Comparison of ENCODE assay signal across 28 mouse cellular contexts in genomic region chr1:155463442-155463841, GRCm38 (mm10). TPM values are rescaled to one million over a fixed set of nuclear protein-coding genes. Genes with fewer than 3 reads are reported as not detected.
A peak's percentile ranks its signal among the peaks of the same experiment; 100 is the strongest.
DNase-seq lines count a peak whose midpoint lies in the region; ATAC-seq lines count a peak whose summit lies in the region.
"Had no signal": no experiment of that assay in that cellular context is flagged by ENCODE, and none has a peak within 500 bp of the region (broad histone marks: within the 10 kb centered on the region; RNA-seq: fewer than 3 reads in every experiment).

No protein-coding gene starts in this region.

- no peak overlapping the region for H3K4me2 ChIP-seq in neural tube, embryonic 11.5 days (ENCODE audit: low read depth)
- H3K4me2 ChIP-seq in neural tube, embryonic 15.5 days, result no peak overlapping the region
- H3K4me2 ChIP-seq: embryonic facial prominence, embryonic 13.5 days; heart, embryonic 13.5 days; hindbrain, embryonic 15.5 days; neural tube, embryonic 12.5 days had no signal

- H3K9ac ChIP-seq in neural tube, embryonic 11.5 days (ENCODE audit: low read length), result no peak overlapping the region
- no peak overlapping the region for H3K9ac ChIP-seq in neural tube, embryonic 15.5 days (replicated peaks)
- H3K9ac ChIP-seq: embryonic facial prominence, embryonic 13.5 days; heart, embryonic 13.5 days; hindbrain, embryonic 15.5 days; liver, embryonic 14.5 days; neural tube, embryonic 12.5 days had no signal

- no peaks in the 10 kb centered on the region for H3K9me3 ChIP-seq in neural tube, embryonic 11.5 days (ENCODE audit: control insufficient read depth, low read length)
- no peaks in the 10 kb centered on the region for H3K9me3 ChIP-seq in neural tube, embryonic 15.5 days (replicated peaks)
- H3K9me3 ChIP-seq: embryonic facial prominence, embryonic 13.5 days; heart, embryonic 13.5 days; hindbrain, embryonic 15.5 days; neural tube, embryonic 12.5 days had no signal

- no peak for ATAC-seq in neural tube, embryonic 11.5 days (ENCODE audit: insufficient read depth, low FRiP score, low TSS enrichment)
- no peak for ATAC-seq in neural tube, embryonic 15.5 days (ENCODE audit: low FRiP score)
- ATAC-seq: activated CD4-positive, CD25-positive, alpha-beta regulatory T cell, adult 4 months had no signal

- no peaks in the 10 kb centered on the region for H3K36me3 ChIP-seq in neural tube, embryonic 11.5 days (ENCODE audit: control insufficient read depth, insufficient read depth, low read length)
- H3K36me3 ChIP-seq in neural tube, embryonic 15.5 days, result no peaks in the 10 kb centered on the region
- H3K36me3 ChIP-seq: embryonic facial prominence, embryonic 13.5 days; heart, embryonic 13.5 days; hindbrain, embryonic 15.5 days; neural tube, embryonic 12.5 days had no signal

- H3K27me3 ChIP-seq in neural tube, embryonic 11.5 days (ENCODE audit: control insufficient read depth, insufficient read depth, low read length), result no peaks in the 10 kb centered on the region
- H3K27me3 ChIP-seq in neural tube, embryonic 15.5 days (replicated peaks), result no peaks in the 10 kb centered on the region
- H3K27me3 ChIP-seq: CH12.LX; embryonic facial prominence, embryonic 13.5 days; heart, embryonic 13.5 days; hindbrain, embryonic 15.5 days; neural tube, embryonic 12.5 days had no signal

- WGBS in neural tube, embryonic 11.5 days, result 34% methylated on average over 10 of the region's 10 CpGs
- 16% methylated on average over 10 of the region's 10 CpGs for WGBS in neural tube, embryonic 15.5 days

- H3K4me1 ChIP-seq in neural tube, embryonic 11.5 days (ENCODE audit: control insufficient read depth, insufficient read depth, low read length), result no peaks in the 10 kb centered on the region
- H3K4me1 ChIP-seq in neural tube, embryonic 15.5 days, result no peaks in the 10 kb centered on the region

- H3K4me3 ChIP-seq in neural tube, embryonic 11.5 days (ENCODE audit: low read depth, low read length), result no peak overlapping the region
- H3K4me3 ChIP-seq in neural tube, embryonic 15.5 days (replicated peaks), result no peak overlapping the region
- H3K4me3 ChIP-seq: embryonic facial prominence, embryonic 13.5 days; heart, embryonic 13.5 days; hindbrain, embryonic 15.5 days; neural tube, embryonic 12.5 days had no signal

- DNase-seq in cerebellum, postnatal 10 days, result peak; percentile 19 to 26
- no peak for DNase-seq in cerebellum, adult 9-11 months
- peak; percentile 25 for DNase-seq in neural tube, embryonic 11.5 days (ENCODE audit: low spot score)
- peak; percentile 25 for DNase-seq in mesoderm, embryonic 11.5 days (ENCODE audit: low read depth, low spot score)
- no peak for DNase-seq in left cerebral cortex, adult 9 months (ENCODE audit: low spot score in 2 of 2)
- no peak for DNase-seq in right cerebral cortex, postnatal 14 days
- DNase-seq: adrenal gland, adult 2 months; adrenal gland, postnatal 36 days; cerebellum, adult 8-10 months; gastrocnemius, postnatal 10 days; heart, postnatal 10 days; kidney, adult 18-20 months; liver; lung, adult 2 months; lung, postnatal 10 days; midbrain, embryonic 14.5 days; spleen, adult 18-20 months; thymus, postnatal 14 days had no signal

- no peak overlapping the region for H3K27ac ChIP-seq in neural tube, embryonic 11.5 days (ENCODE audit: low read depth, low read length)
- H3K27ac ChIP-seq in neural tube, embryonic 15.5 days (replicated peaks), result no peak overlapping the region
- H3K27ac ChIP-seq: embryonic facial prominence, embryonic 13.5 days; heart, embryonic 13.5 days; hindbrain, embryonic 15.5 days; kidney, postnatal 0 days; liver, embryonic 14.5 days; macrophage; neural tube, embryonic 12.5 days had no signal

RNA-seq across cellular contexts. Expression of gene Xpr1, which starts 46.2 kb away (rescaled TPM):
- 15.0 TPM in 2 replicates for polyA plus RNA-seq in neural tube, embryonic 11.5 days (2014; fragmentation: Nextera tagmentation; extraction: Ambion mirVana)
- polyA plus RNA-seq in neural tube, embryonic 15.5 days (2015; fragmentation: Nextera tagmentation; extraction: Ambion mirVana), result 42.0 and 46.7 TPM in 2 replicates

Comparison
In these comparisons a context has a peak if more than half of its experiments do, and no peak if none do; other contexts are left out.
1. DNase-seq: peak in cerebellum, postnatal 10 days (2 of 2), neural tube, embryonic 11.5 days (single experiment) and mesoderm, embryonic 11.5 days (single experiment); none in cerebellum, adult 9-11 months (single experiment), left cerebral cortex, adult 9 months (0 of 2) and right cerebral cortex, postnatal 14 days (single experiment).